Mouse (Mus musculus) limb, embryonic 11.5 days (tissue): ENCODE data around the gene Brdt. TPM values are rescaled to one million over a fixed set of nuclear protein-coding genes. Genes with fewer than 3 reads are reported as not detected.

Source experiments
- ATAC-seq: fragments of 200-750 bp; cut with Nextera tagmentation; 2 replicates; pipeline ENCODE4 v1.8.0; 2017; ENCODE audit warnings: low read depth; ENCODE audit not compliant: insufficient number of reproducible peaks, low FRiP score, low TSS enrichment
- DNase-seq: peaks from one replicate; pipeline ENCODE4 v3.0.0-alpha.2; 2015; ENCODE audit warnings: low spot score
- H3K27ac ChIP-seq: fragments of 300-500 bp; sonication (generic); replicated peaks from 2 replicates; pipeline ENCODE4 v1.5.1; 2014; ENCODE audit warnings: low read depth, mild to moderate bottlenecking, low read length
- H3K27me3 ChIP-seq: fragments of 300-500 bp; sonication (generic); 2 replicates; pipeline ENCODE4 v1.6.1; 2014; ENCODE audit warnings: mild to moderate bottlenecking, low read length, mixed read lengths; ENCODE audit not compliant: control insufficient read depth, insufficient read depth
- H3K36me3 ChIP-seq: fragments of 300-500 bp; sonication (generic); 2 replicates; pipeline ENCODE4 v1.6.1; 2014; ENCODE audit warnings: mild to moderate bottlenecking, low read length, moderate library complexity, mixed read lengths; ENCODE audit not compliant: control insufficient read depth, insufficient read depth
- H3K4me1 ChIP-seq: fragments of 300-500 bp; sonication (generic); 2 replicates; pipeline ENCODE4 v1.6.1; 2014; ENCODE audit warnings: low read length, mixed read lengths; ENCODE audit not compliant: control insufficient read depth, insufficient read depth
- H3K4me2 ChIP-seq: fragments of 300-500 bp; sonication (generic); 2 replicates; pipeline ENCODE4 v1.6.1; 2014; ENCODE audit warnings: low read depth, mild to moderate bottlenecking, moderate library complexity; ENCODE audit not compliant: severe bottlenecking
- H3K4me3 ChIP-seq: fragments of 300-500 bp; sonication (generic); 2 replicates; pipeline ENCODE4 v1.5.1; 2014; ENCODE audit warnings: low read depth, low read length
- H3K9ac ChIP-seq: fragments of 300-500 bp; sonication (generic); 2 replicates; pipeline ENCODE4 v1.6.1; 2014; ENCODE audit warnings: mild to moderate bottlenecking, low read length
- H3K9me3 ChIP-seq: fragments of 300-500 bp; sonication (generic); 2 replicates; pipeline ENCODE4 v1.6.1; 2016; ENCODE audit warnings: low read length; ENCODE audit not compliant: control insufficient read depth
- WGBS: fragments of 180-500 bp; shearing (Covaris S2); extraction: QIAGEN DNeasy Blood & Tissue Kit; methylation state at CpG from one replicate; pipeline ENCODE4 v1.1.7; 2014; 5-methylcytosine and 5-hydroxymethylcytosine counted together
- polyA plus RNA-seq: library from polyadenylated mRNA; unstranded; fragments of >200 nt; fragmentation: Nextera tagmentation; extraction: Ambion mirVana; gene quantifications from 2 replicates; pipeline ENCODE4 v1.2.1, GENCODE M21; 2014

Brdt gene
- polyA plus RNA-seq, 1 experiment from 2014 or later = 2.0 TPM

DNA sequence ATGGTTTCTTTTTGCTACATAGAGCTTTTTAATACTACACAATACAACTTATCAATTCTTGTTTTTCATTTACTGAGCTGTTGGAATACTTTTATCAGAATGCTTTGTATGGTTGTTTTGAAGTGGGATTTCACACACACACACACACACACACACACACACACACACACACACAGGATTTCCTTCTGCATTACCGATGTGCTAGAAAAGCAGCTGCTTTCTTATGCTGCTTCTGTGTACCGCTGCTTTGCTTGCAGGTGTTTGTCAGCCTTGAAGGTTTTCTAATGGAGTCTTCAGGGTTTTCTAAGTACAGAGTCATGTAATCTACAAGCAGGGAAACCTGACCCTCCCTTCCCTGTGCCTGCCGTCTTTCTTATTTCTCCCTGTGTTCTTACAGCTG, 23.0 kb downstream of the Brdt start:
- Histone ChIP-seq H3K36me3 (no peaks in the 10 kb centered on the region), H3K9me3 (no peaks in the 10 kb centered on the region), H3K4me1 (no peaks in the 10 kb centered on the region), H3K27me3 (no peaks in the 10 kb centered on the region), H3K4me2 (no peak overlapping the region), H3K9ac (no peak overlapping the region), H3K27ac (no peak overlapping the region), H3K4me3 (no peak overlapping the region)
- DNase-seq = no peak
- ATAC-seq = no peak
- WGBS = 68% methylated on average over 3 of the region's 3 CpGs

GRCm38 (mm10) chr5:107355801-107356200, 24.8 kb downstream of the Brdt start:
- H3K9ac ChIP-seq = no peak overlapping the region
- H3K4me1 ChIP-seq = no peaks in the 10 kb centered on the region
- no peak for ATAC-seq

GRCm38 (mm10) chr5:107357723-107358122, 26.8 kb downstream of the Brdt start:
- no peak overlapping the region for H3K4me3 ChIP-seq
- no peaks in the 10 kb centered on the region for H3K4me1 ChIP-seq
- no peak overlapping the region for H3K27ac ChIP-seq
- no peaks in the 10 kb centered on the region for H3K9me3 ChIP-seq
- H3K27me3 ChIP-seq = no peaks in the 10 kb centered on the region
- ATAC-seq = no peak
- H3K9ac ChIP-seq = no peak overlapping the region
- DNase-seq = no peak
- no peak overlapping the region for H3K4me2 ChIP-seq
- WGBS = 87% methylated on average over 8 of the region's 8 CpGs
- no peaks in the 10 kb centered on the region for H3K36me3 ChIP-seq

More at GRCm38 (mm10) chr5:107355801-107356200, 24.8 kb downstream of the Brdt start:
- no peak overlapping the region for H3K4me2 ChIP-seq
- H3K27ac ChIP-seq = no peak overlapping the region
- no peaks in the 10 kb centered on the region for H3K27me3 ChIP-seq
- H3K4me3 ChIP-seq = no peak overlapping the region
- 40% methylated on average over 1 of the region's 1 CpGs for whole genome bisulfite sequencing
- no peaks in the 10 kb centered on the region for H3K9me3 ChIP-seq
- DNase-seq = no peak
- no peaks in the 10 kb centered on the region for H3K36me3 ChIP-seq

DNA sequence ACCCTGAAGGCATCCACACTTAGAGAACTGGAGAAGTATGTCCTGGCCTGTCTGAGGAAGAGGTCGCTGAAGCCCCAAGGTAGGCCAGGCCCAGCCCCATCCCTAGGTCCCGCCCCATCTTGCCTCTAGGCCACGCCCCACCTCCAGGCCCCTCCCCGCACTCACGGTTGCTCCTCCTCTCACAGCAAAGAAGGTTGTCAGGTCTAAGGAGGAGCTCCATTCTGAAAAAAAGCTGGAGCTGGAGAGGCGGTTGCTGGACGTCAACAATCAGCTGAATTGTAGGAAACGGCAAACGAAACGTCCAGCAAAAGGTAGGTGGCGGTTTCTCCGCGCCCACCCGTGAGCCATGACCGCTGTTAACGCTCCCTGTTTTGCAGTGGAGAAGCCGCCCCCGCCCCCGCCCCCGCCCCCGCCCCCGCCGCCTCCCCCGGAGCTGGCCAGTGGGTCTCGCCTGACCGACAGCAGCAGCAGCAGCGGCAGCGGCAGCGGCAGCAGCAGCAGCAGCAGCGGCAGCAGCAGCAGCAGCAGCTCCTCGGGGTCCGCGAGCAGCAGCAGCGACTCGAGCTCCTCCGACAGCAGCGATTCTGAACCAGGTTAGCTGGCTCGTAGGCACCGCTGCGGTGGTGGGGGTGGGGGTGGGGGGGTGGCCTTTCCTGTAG, 28.6 kb downstream of the Brdt start:
- Histone ChIP-seq H3K9me3 (no peaks in the 10 kb centered on the region), H3K27ac (peak overlapping the region; percentile 56; the same call in 1 of the 2 replicates), H3K4me1 (no peaks in the 10 kb centered on the region), H3K4me2 (peak overlapping the region; percentile 37), H3K36me3 (no peaks in the 10 kb centered on the region), H3K27me3 (no peaks in the 10 kb centered on the region), H3K9ac (peak overlapping the region; percentile 35), H3K4me3 (peak overlapping the region; percentile 63)
- WGBS = under 1% methylated on average over 38 of the region's 40 CpGs
- peak; percentile 95 for ATAC-seq
- DNase-seq = peak; percentile 91

GRCm38 (mm10) chr5:107360054-107360730, 29.2 kb downstream of the Brdt start:
- peak overlapping the region; percentile 37 for H3K4me2 ChIP-seq

GRCm38 (mm10) chr5:107370040-107370439, 39.1 kb downstream of the Brdt start:
- no peaks in the 10 kb centered on the region for H3K27me3 ChIP-seq
- ATAC-seq (no peak), DNase-seq (no peak)
- H3K27ac ChIP-seq = no peak overlapping the region
- no peaks in the 10 kb centered on the region for H3K9me3 ChIP-seq
- no peaks in the 10 kb centered on the region for H3K36me3 ChIP-seq
- H3K9ac ChIP-seq = no peak overlapping the region
- no peaks in the 10 kb centered on the region for H3K4me1 ChIP-seq
- no peak overlapping the region for H3K4me3 ChIP-seq
- no peak overlapping the region for H3K4me2 ChIP-seq
- 77% methylated on average over 3 of the region's 3 CpGs for WGBS

More at GRCm38 (mm10) chr5:107360054-107360730, 29.2 kb downstream of the Brdt start:
- Histone ChIP-seq H3K9me3 (no peaks in the 10 kb centered on the region), H3K4me3 (peak overlapping the region; percentile 63), H3K9ac (peak overlapping the region; percentile 35), H3K4me1 (no peaks in the 10 kb centered on the region), H3K27ac (no peak overlapping the region; the same call in 1 of the 2 replicates), H3K36me3 (no peaks in the 10 kb centered on the region), H3K27me3 (no peaks in the 10 kb centered on the region)
- WGBS = 26% methylated on average over 9 of the region's 9 CpGs
- no peak for DNase-seq
- ATAC-seq = 0 out of 2 replicates have a peak, but pooled peaks have one; percentile 4

- no peak for ATAC-seq
These were observed 40.4 kb downstream of the Brdt start for GRCm38 (mm10) chr5:107371335-107371734.

GRCm38 (mm10) chr5:107373256-107373655, 42.3 kb downstream of the Brdt start:
- Histone ChIP-seq H3K4me2 (no peak overlapping the region), H3K27me3 (no peaks in the 10 kb centered on the region), H3K9me3 (no peaks in the 10 kb centered on the region), H3K4me3 (no peak overlapping the region), H3K9ac (no peak overlapping the region), H3K4me1 (no peaks in the 10 kb centered on the region), H3K27ac (no peak overlapping the region), H3K36me3 (no peaks in the 10 kb centered on the region)
- DNase-seq (no peak), ATAC-seq (no peak)
- 88% methylated on average over 4 of the region's 4 CpGs for WGBS

More at GRCm38 (mm10) chr5:107371335-107371734, 40.4 kb downstream of the Brdt start:
- Histone ChIP-seq H3K4me1 (no peaks in the 10 kb centered on the region), H3K27ac (no peak overlapping the region), H3K9ac (no peak overlapping the region), H3K36me3 (no peaks in the 10 kb centered on the region), H3K4me2 (no peak overlapping the region), H3K9me3 (no peaks in the 10 kb centered on the region), H3K4me3 (no peak overlapping the region), H3K27me3 (no peaks in the 10 kb centered on the region)
- DNase-seq = no peak
- 85% methylated on average over 5 of the region's 5 CpGs for WGBS
